ENCODE assay signal across 8 mouse cellular contexts in genomic region chr4:24897351-24897750, GRCm38 (mm10). TPM values are rescaled to one million over a fixed set of nuclear protein-coding genes. Genes with fewer than 3 reads are reported as not detected.
DNase-seq lines count a peak whose midpoint lies in the region; ATAC-seq and TF ChIP-seq lines count a peak whose summit lies in the region.

No protein-coding gene starts in this region.

- H3K4me1 ChIP-seq in heart, adult 2 months (ENCODE audit: control insufficient read depth, insufficient read depth, low read length), result peaks cover 2% of the 10 kb centered on the region
- no peaks in the 10 kb centered on the region for H3K4me1 ChIP-seq in CH12.LX (ENCODE audit: control insufficient read depth in 1 of 2, insufficient read depth in 2 of 2)
- H3K4me1 ChIP-seq in erythroblast, embryonic 14.5 days (ENCODE audit: control insufficient read depth), result peaks cover 18% of the 10 kb centered on the region
- peaks cover 4% of the 10 kb centered on the region; the same call in 1 of the 2 replicates for H3K4me1 ChIP-seq in liver, embryonic 11.5 days (replicated peaks; ENCODE audit: control insufficient read depth, insufficient read depth, low read length)

- TF ChIP-seq EP300 in heart, adult 2 months (IDR thresholded peaks at IDR 0.05; ENCODE audit: insufficient read depth, low read depth, low read length), result no peak
- no peak for TF ChIP-seq EP300 in CH12.LX (IDR thresholded peaks at IDR 0.05; ENCODE audit: low read length)

- TF ChIP-seq RAD21 in CH12.LX (IDR thresholded peaks at IDR 0.05; ENCODE audit: low read depth, low read length), result no peak

- DNase-seq in heart, adult 2 months, result no peak
- DNase-seq in heart, postnatal 4 days, result no peak
- peak; percentile 27 for DNase-seq in CH12.LX (ENCODE audit: extremely low read depth)
- DNase-seq in liver, embryonic 11.5 days (ENCODE audit: low spot score), result no peak
- DNase-seq in telencephalon, adult 2 months (ENCODE audit: low read depth, low spot score), result peak; percentile 38
- no peak for DNase-seq in gastrocnemius, postnatal 10 days
- no peak for DNase-seq in thymus, postnatal 36 days

- no peak for TF ChIP-seq CTCF in heart, adult 2 months (IDR thresholded peaks at IDR 0.05)
- TF ChIP-seq CTCF in CH12.LX (conservative IDR thresholded peaks at IDR 0.05 in 1 of 2, IDR thresholded peaks at IDR 0.05 in 1 of 2; ENCODE audit: low read depth in 2 of 2, low read length in 2 of 2), result no peak

- H3K36me3 ChIP-seq in heart, adult 2 months (ENCODE audit: control insufficient read depth, insufficient read depth, low read length), result peaks cover 6% of the 10 kb centered on the region
- peaks cover 7 to 17% of the 10 kb centered on the region in 2 experiments for H3K36me3 ChIP-seq in CH12.LX (replicated peaks in 1 of 2; ENCODE audit: control insufficient read depth in 1 of 2, insufficient read depth in 1 of 2, low read length in 1 of 2)
- H3K36me3 ChIP-seq in erythroblast, embryonic 14.5 days (ENCODE audit: control insufficient read depth), result peaks cover 17% of the 10 kb centered on the region
- H3K36me3 ChIP-seq in liver, embryonic 11.5 days (ENCODE audit: control insufficient read depth, insufficient read depth, low read length), result peaks cover 6% of the 10 kb centered on the region; the same call in 1 of the 2 replicates

- no peaks in the 10 kb centered on the region for H3K9me3 ChIP-seq in CH12.LX (replicated peaks; ENCODE audit: low read length)
- H3K9me3 ChIP-seq in erythroblast, embryonic 14.5 days (ENCODE audit: control insufficient read depth, low read length), result no peaks in the 10 kb centered on the region
- H3K9me3 ChIP-seq in liver, embryonic 11.5 days (ENCODE audit: control insufficient read depth, low read length), result no peaks in the 10 kb centered on the region

- H3K27ac ChIP-seq in heart, adult 2 months, result peak overlapping the region; percentile 86; the same call in 1 of the 2 replicates
- no peak overlapping the region for H3K27ac ChIP-seq in CH12.LX (ENCODE audit: insufficient read depth, low read depth)
- no peak overlapping the region for H3K27ac ChIP-seq in liver, embryonic 11.5 days (ENCODE audit: low read depth, low read length)

- in situ Hi-C loops in CH12.LX (cut with MboI; ENCODE audit: low pct_ligation_motif_present, low pct_unique_long_range_greater_than_20kb, low sequenced_read_pairs), result loop anchor here (5.0 kb wide), 1 partner anchor 180 kb away; no protein-coding TSS in a partner anchor

- H3K4me3 ChIP-seq in heart, adult 2 months, result peak overlapping the region; percentile 97
- H3K4me3 ChIP-seq in CH12.LX (replicated peaks in 1 of 3; ENCODE audit: low read depth in 2 of 3, low read length in 2 of 3, poor library complexity in 1 of 3), result peak overlapping the region; percentile 53 to 83 (median 80)
- H3K4me3 ChIP-seq in erythroblast, embryonic 14.5 days (replicated peaks), result peak overlapping the region; percentile 95
- peak overlapping the region; percentile 84 for H3K4me3 ChIP-seq in liver, embryonic 11.5 days (ENCODE audit: low read depth, low read length)

- H3K79me2 ChIP-seq in heart, adult 2 months (replicated peaks; ENCODE audit: control insufficient read depth, insufficient read depth, low read length), result no peaks in the 10 kb centered on the region
- H3K79me2 ChIP-seq in CH12.LX (replicated peaks; ENCODE audit: control insufficient read depth, extremely low read depth, insufficient read depth, poor library complexity, severe bottlenecking), result peaks cover 11% of the 10 kb centered on the region

- dilution Hi-C loops in CH12.LX (cut with MboI; ENCODE audit: extremely low pct_ligation_motif_present, extremely low pct_unique_long_range_greater_than_20kb, low sequenced_read_pairs), result no loop called here

- intact Hi-C loops in heart, adult 2 months (cut with DNase I), result loop anchor here (1.0 to 10.0 kb wide), 6 partner anchors 47 to 1437 kb away; partner anchors contain the start of genes Gpr63, Klhl32, Mms22l and Ufl1

- no peaks in the 10 kb centered on the region for H3K27me3 ChIP-seq in heart, adult 2 months (ENCODE audit: control insufficient read depth, insufficient read depth, low read length)
- H3K27me3 ChIP-seq in CH12.LX (replicated peaks), result no peaks in the 10 kb centered on the region
- H3K27me3 ChIP-seq in erythroblast, embryonic 14.5 days (ENCODE audit: control insufficient read depth), result no peaks in the 10 kb centered on the region
- no peaks in the 10 kb centered on the region for H3K27me3 ChIP-seq in liver, embryonic 11.5 days (replicated peaks; ENCODE audit: control insufficient read depth, insufficient read depth, low read length)

- TF ChIP-seq POLR2A in heart, adult 2 months (IDR thresholded peaks at IDR 0.05; ENCODE audit: insufficient read depth, low read depth, low read length), result no peak
- TF ChIP-seq POLR2A in CH12.LX (IDR thresholded peaks at IDR 0.05; ENCODE audit: low read depth, low read length), result no peak

- H3K4me2 ChIP-seq in CH12.LX (ENCODE audit: insufficient read depth, low read depth, poor library complexity, severe bottlenecking), result peak overlapping the region; percentile 58
- peak overlapping the region; percentile 88 for H3K4me2 ChIP-seq in liver, embryonic 11.5 days

- peak; percentile 50 for ATAC-seq in liver, embryonic 11.5 days (replicated peaks; ENCODE audit: low FRiP score)

- no peak overlapping the region for H3K9ac ChIP-seq in heart, adult 2 months (ENCODE audit: low read depth, low read length)
- H3K9ac ChIP-seq in CH12.LX (ENCODE audit: insufficient read depth, low read depth), result peak overlapping the region; percentile 22; the same call in 1 of the 2 replicates
- peak overlapping the region; percentile 48 for H3K9ac ChIP-seq in liver, embryonic 11.5 days (ENCODE audit: low read depth, low read length)

- 13% methylated on average over 7 of the region's 7 CpGs for WGBS in heart, adult 2 months
- 22% methylated on average over 7 of the region's 7 CpGs for WGBS in liver, embryonic 11.5 days

TF ChIP-seq in CH12.LX, 34 proteins besides CTCF, POLR2A, EP300 and RAD21:
- no peak for TF ChIP-seq ELF1 (IDR thresholded peaks at IDR 0.05; ENCODE audit: low read depth, low read length)
- no peak for TF ChIP-seq UBTF (IDR thresholded peaks at IDR 0.05; ENCODE audit: low read depth, low read length)
- TF ChIP-seq POLR2AphosphoS2 (IDR thresholded peaks at IDR 0.05; ENCODE audit: low read depth, low read length), result no peak
- TF ChIP-seq ZC3H11A (IDR thresholded peaks at IDR 0.05; ENCODE audit: low read depth, low read length), result no peak
- no peak for TF ChIP-seq JUND (conservative IDR thresholded peaks at IDR 0.05; ENCODE audit: low read depth, low read length)
- no peak for TF ChIP-seq USF2 (conservative IDR thresholded peaks at IDR 0.05; ENCODE audit: low read depth, low read length)
- TF ChIP-seq SMC3 (IDR thresholded peaks at IDR 0.05; ENCODE audit: low read depth, low read length), result no peak
- TF ChIP-seq BHLHE40 (IDR thresholded peaks at IDR 0.05; ENCODE audit: low read depth, low read length), result no peak
- TF ChIP-seq IRF4 (IDR thresholded peaks at IDR 0.05; ENCODE audit: low read depth, low read length), result no peak
- no peak for TF ChIP-seq MYC (IDR thresholded peaks at IDR 0.05; ENCODE audit: low read depth, low read length)
- TF ChIP-seq MAZ (IDR thresholded peaks at IDR 0.05; ENCODE audit: low read depth, low read length), result no peak
- TF ChIP-seq MEF2A (IDR thresholded peaks at IDR 0.05; ENCODE audit: borderline replicate concordance, low read depth, low read length), result no peak
- TF ChIP-seq NRF1 (IDR thresholded peaks at IDR 0.05; ENCODE audit: low read depth, low read length), result no peak
- TF ChIP-seq CHD1 (IDR thresholded peaks at IDR 0.05; ENCODE audit: low read depth, low read length), result no peak
- TF ChIP-seq HCFC1 (IDR thresholded peaks at IDR 0.05; ENCODE audit: low read depth, low read length), result no peak
- TF ChIP-seq MAFK (IDR thresholded peaks at IDR 0.05; ENCODE audit: insufficient replicate concordance, low read length), result no peak
- no peak for TF ChIP-seq MXI1 (IDR thresholded peaks at IDR 0.05; ENCODE audit: low read depth, low read length)
- TF ChIP-seq ETS1 (conservative IDR thresholded peaks at IDR 0.05; ENCODE audit: low read depth, low read length), result no peak
- TF ChIP-seq ZNF384 (IDR thresholded peaks at IDR 0.05; ENCODE audit: low read depth, low read length), result no peak
- no peak for TF ChIP-seq E2F4 (IDR thresholded peaks at IDR 0.05; ENCODE audit: insufficient replicate concordance, low read depth, low read length)

RNA-seq across cellular contexts. Expression of gene Ndufaf4, which starts 0.5 kb away (rescaled TPM):
- 10 to 100 TPM; 73.2 to 79.2 TPM for total RNA-seq in heart, adult 2 months (2021)
- polyA plus RNA-seq in heart, adult 2 months (2012; rRNA removed), result 7.5 and 17.5 TPM in 2 replicates
- 10 to 100 TPM; 69.2 to 70.1 TPM for total RNA-seq in heart, postnatal 4 days (2021)
- 13.9 and 24.0 TPM in 2 replicates for total RNA-seq in CH12.LX (2012; rRNA removed)
- total RNA-seq in CH12.LX (2014; rRNA removed), result 46.2 and 56.2 TPM in 2 replicates
- 53.1 and 54.1 TPM in 2 replicates for polyA plus RNA-seq in CH12.LX (2012; ENCODE audit: insufficient read length, low read depth)
- 0.64 and 0.69 TPM in 2 replicates for polyA plus RNA-seq in erythroblast, embryonic 14.5 days (2012)
- 82.6 and 83.9 TPM in 2 replicates for polyA plus RNA-seq in liver, embryonic 11.5 days (2014; fragmentation: Nextera tagmentation; extraction: Ambion mirVana)
- 10 to 100 TPM; 24.7 to 29.0 TPM for total RNA-seq in gastrocnemius, postnatal 10 days (2021)

RNA-seq across cellular contexts. Expression of gene Klhl32, which starts 46.4 kb away (rescaled TPM):
- 1 to 10 TPM in 1 of 2 experiments, under 1 TPM in 1; 0.91 to 1.5 TPM for total RNA-seq in heart, adult 2 months (2021)
- polyA plus RNA-seq in heart, adult 2 months (2012; rRNA removed), result 2.1 and 3.0 TPM in 2 replicates
- 1 to 10 TPM; 1.6 to 2.0 TPM for total RNA-seq in heart, postnatal 4 days (2021)
- total RNA-seq in CH12.LX (2012; rRNA removed) (0.38 and 0.55 TPM in 2 replicates), CH12.LX (2014; rRNA removed) (0.60 and 0.85 TPM in 2 replicates)
- 0.87 and 1.1 TPM in 2 replicates for polyA plus RNA-seq in CH12.LX (2012; ENCODE audit: insufficient read length, low read depth)
- polyA plus RNA-seq in erythroblast, embryonic 14.5 days (2012), result 0.01 TPM in 1 of 2 replicates, not detected in the other
- polyA plus RNA-seq in liver, embryonic 11.5 days (2014; fragmentation: Nextera tagmentation; extraction: Ambion mirVana), result 0.34 and 0.51 TPM in 2 replicates
- under 1 TPM; 0.28 to 0.84 TPM for total RNA-seq in gastrocnemius, postnatal 10 days (2021)

Comparison
In these comparisons a context has a peak if more than half of its experiments do, and no peak if none do; other contexts are left out.
1. DNase-seq: peak in CH12.LX (single experiment) and telencephalon, adult 2 months (single experiment); none in heart, adult 2 months (0 of 2), heart, postnatal 4 days (single experiment), liver, embryonic 11.5 days (single experiment), gastrocnemius, postnatal 10 days (single experiment) and thymus, postnatal 36 days (0 of 2).
2. Peak in every context shown above with its lines, with median percentiles within 50 percentile points of each other: H3K4me3 ChIP-seq.